Mouse (Mus musculus): ENCODE measurements around the gene Olah. TPM values are rescaled to one million over a fixed set of nuclear protein-coding genes. Genes with fewer than 3 reads are reported as not detected.

The Olah gene
- polyA plus RNA-seq, 1 experiment from 2014 or later: not detected

GRCm38 (mm10) chr2:3387105-3387860, 9.7 kb downstream of the Olah start:
- DNase-seq (ENCODE audit: low spot score) (no peak), ATAC-seq (replicated peaks; ENCODE audit: low FRiP score) (no peak)
- Histone ChIP-seq H3K27me3 (ENCODE audit: control insufficient read depth, insufficient read depth, low read length) (no peaks in the 10 kb centered on the region), H3K9ac (ENCODE audit: low read length) (no peak overlapping the region), H3K27ac (ENCODE audit: low read depth, low read length) (no peak overlapping the region), H3K4me1 (replicated peaks; ENCODE audit: control insufficient read depth, insufficient read depth, low read length) (no peaks in the 10 kb centered on the region), H3K36me3 (ENCODE audit: control insufficient read depth, insufficient read depth, low read length) (no peaks in the 10 kb centered on the region), H3K4me3 (ENCODE audit: low read depth, low read length) (no peak overlapping the region), H3K4me2 (ENCODE audit: low read depth, low read length, severe bottlenecking) (no peak overlapping the region), H3K9me3 (ENCODE audit: control insufficient read depth, low read length) (no peaks in the 10 kb centered on the region)
- 84% methylated on average over 6 of the region's 6 CpGs for WGBS

- DNase-seq (ENCODE audit: low spot score) (no peak), ATAC-seq (replicated peaks; ENCODE audit: low FRiP score) (no peak)
- Histone ChIP-seq H3K27me3 (ENCODE audit: control insufficient read depth, insufficient read depth, low read length) (no peaks in the 10 kb centered on the region), H3K9me3 (ENCODE audit: control insufficient read depth, low read length) (no peaks in the 10 kb centered on the region), H3K4me3 (ENCODE audit: low read depth, low read length) (no peak overlapping the region), H3K9ac (ENCODE audit: low read length) (no peak overlapping the region), H3K4me1 (replicated peaks; ENCODE audit: control insufficient read depth, insufficient read depth, low read length) (no peaks in the 10 kb centered on the region), H3K4me2 (ENCODE audit: low read depth, low read length, severe bottlenecking) (no peak overlapping the region), H3K27ac (ENCODE audit: low read depth, low read length) (no peak overlapping the region), H3K36me3 (ENCODE audit: control insufficient read depth, insufficient read depth, low read length) (no peaks in the 10 kb centered on the region)
- 42% methylated on average over 4 of the region's 4 CpGs for WGBS
Observed at GRCm38 (mm10) chr2:3365127-3365526, 31.9 kb downstream of the Olah start.

GRCm38 (mm10) chr2:3361067-3361466, 35.9 kb downstream of the Olah start:
- WGBS: 80% methylated on average over 3 of the region's 3 CpGs
- no peak for ATAC-seq (replicated peaks; ENCODE audit: low FRiP score)
- Histone ChIP-seq H3K9ac (ENCODE audit: low read length) (no peak overlapping the region), H3K27me3 (ENCODE audit: control insufficient read depth, insufficient read depth, low read length) (no peaks in the 10 kb centered on the region), H3K9me3 (ENCODE audit: control insufficient read depth, low read length) (no peaks in the 10 kb centered on the region), H3K27ac (ENCODE audit: low read depth, low read length) (no peak overlapping the region), H3K4me1 (replicated peaks; ENCODE audit: control insufficient read depth, insufficient read depth, low read length) (no peaks in the 10 kb centered on the region), H3K4me2 (ENCODE audit: low read depth, low read length, severe bottlenecking) (no peak overlapping the region), H3K36me3 (ENCODE audit: control insufficient read depth, insufficient read depth, low read length) (no peaks in the 10 kb centered on the region), H3K4me3 (ENCODE audit: low read depth, low read length) (no peak overlapping the region)
- no peak for DNase-seq (ENCODE audit: low spot score)

GRCm38 (mm10) chr2:3357887-3358286, 39.1 kb downstream of the Olah start:
- ATAC-seq (replicated peaks; ENCODE audit: low FRiP score): no peak
- no peak overlapping the region for H3K27ac ChIP-seq (ENCODE audit: low read depth, low read length)
- no peak overlapping the region for H3K4me3 ChIP-seq (ENCODE audit: low read depth, low read length)
- no peaks in the 10 kb centered on the region for H3K4me1 ChIP-seq (replicated peaks; ENCODE audit: control insufficient read depth, insufficient read depth, low read length)
- no peaks in the 10 kb centered on the region for H3K9me3 ChIP-seq (ENCODE audit: control insufficient read depth, low read length)
- H3K36me3 ChIP-seq (ENCODE audit: control insufficient read depth, insufficient read depth, low read length): no peaks in the 10 kb centered on the region
- H3K4me2 ChIP-seq (ENCODE audit: low read depth, low read length, severe bottlenecking): no peak overlapping the region
- H3K27me3 ChIP-seq (ENCODE audit: control insufficient read depth, insufficient read depth, low read length): no peaks in the 10 kb centered on the region
- WGBS: 82% methylated on average over 3 of the region's 3 CpGs
- H3K9ac ChIP-seq (ENCODE audit: low read length): no peak overlapping the region
- no peak for DNase-seq (ENCODE audit: low spot score)

- Histone ChIP-seq H3K27me3 (ENCODE audit: control insufficient read depth, insufficient read depth, low read length) (no peaks in the 10 kb centered on the region), H3K4me1 (replicated peaks; ENCODE audit: control insufficient read depth, insufficient read depth, low read length) (no peaks in the 10 kb centered on the region), H3K36me3 (ENCODE audit: control insufficient read depth, insufficient read depth, low read length) (no peaks in the 10 kb centered on the region), H3K4me3 (ENCODE audit: low read depth, low read length) (no peak overlapping the region), H3K27ac (ENCODE audit: low read depth, low read length) (no peak overlapping the region), H3K9me3 (ENCODE audit: control insufficient read depth, low read length) (no peaks in the 10 kb centered on the region), H3K9ac (ENCODE audit: low read length) (no peak overlapping the region), H3K4me2 (ENCODE audit: low read depth, low read length, severe bottlenecking) (no peak overlapping the region)
- no peak for DNase-seq (ENCODE audit: low spot score)
- 81% methylated on average over 3 of the region's 3 CpGs for WGBS
- no peak for ATAC-seq (replicated peaks; ENCODE audit: low FRiP score)
Observed at GRCm38 (mm10) chr2:3356311-3356710, 40.7 kb downstream of the Olah start.

- WGBS: 90% methylated on average over 8 of the region's 8 CpGs
- H3K4me1 ChIP-seq (replicated peaks; ENCODE audit: control insufficient read depth, insufficient read depth, low read length): no peaks in the 10 kb centered on the region
- H3K27me3 ChIP-seq (ENCODE audit: control insufficient read depth, insufficient read depth, low read length): no peaks in the 10 kb centered on the region
- no peak for DNase-seq (ENCODE audit: low spot score)
- H3K27ac ChIP-seq (ENCODE audit: low read depth, low read length): no peak overlapping the region
- no peak overlapping the region for H3K4me3 ChIP-seq (ENCODE audit: low read depth, low read length)
- H3K4me2 ChIP-seq (ENCODE audit: low read depth, low read length, severe bottlenecking): no peak overlapping the region
- no peaks in the 10 kb centered on the region for H3K36me3 ChIP-seq (ENCODE audit: control insufficient read depth, insufficient read depth, low read length)
- H3K9ac ChIP-seq (ENCODE audit: low read length): no peak overlapping the region
- no peak for ATAC-seq (replicated peaks; ENCODE audit: low FRiP score)
- H3K9me3 ChIP-seq (ENCODE audit: control insufficient read depth, low read length): no peaks in the 10 kb centered on the region
Observed at GRCm38 (mm10) chr2:3355793-3356192, 41.2 kb downstream of the Olah start.

GRCm38 (mm10) chr2:3353160-3353559, 43.9 kb downstream of the Olah start:
- no peak for ATAC-seq (replicated peaks; ENCODE audit: low FRiP score)
- Histone ChIP-seq H3K36me3 (ENCODE audit: control insufficient read depth, insufficient read depth, low read length) (no peaks in the 10 kb centered on the region), H3K4me3 (ENCODE audit: low read depth, low read length) (no peak overlapping the region), H3K27ac (ENCODE audit: low read depth, low read length) (no peak overlapping the region), H3K9ac (ENCODE audit: low read length) (no peak overlapping the region), H3K4me1 (replicated peaks; ENCODE audit: control insufficient read depth, insufficient read depth, low read length) (no peaks in the 10 kb centered on the region), H3K9me3 (ENCODE audit: control insufficient read depth, low read length) (no peaks in the 10 kb centered on the region), H3K27me3 (ENCODE audit: control insufficient read depth, insufficient read depth, low read length) (no peaks in the 10 kb centered on the region), H3K4me2 (ENCODE audit: low read depth, low read length, severe bottlenecking) (no peak overlapping the region)
- DNase-seq (ENCODE audit: low spot score): no peak

- H3K27ac ChIP-seq (ENCODE audit: low read depth, low read length): no peak overlapping the region
- H3K9me3 ChIP-seq (ENCODE audit: control insufficient read depth, low read length): no peaks in the 10 kb centered on the region
- no peaks in the 10 kb centered on the region for H3K36me3 ChIP-seq (ENCODE audit: control insufficient read depth, insufficient read depth, low read length)
- DNase-seq (ENCODE audit: low spot score) (no peak), ATAC-seq (replicated peaks; ENCODE audit: low FRiP score) (0 out of 2 replicates have a peak, but pooled peaks have one; percentile 36)
- H3K4me1 ChIP-seq (replicated peaks; ENCODE audit: control insufficient read depth, insufficient read depth, low read length): no peaks in the 10 kb centered on the region
- no peak overlapping the region for H3K9ac ChIP-seq (ENCODE audit: low read length)
- H3K4me3 ChIP-seq (ENCODE audit: low read depth, low read length): no peak overlapping the region
- no peaks in the 10 kb centered on the region for H3K27me3 ChIP-seq (ENCODE audit: control insufficient read depth, insufficient read depth, low read length)
- 22% methylated on average over 3 of the region's 3 CpGs for WGBS
- H3K4me2 ChIP-seq (ENCODE audit: low read depth, low read length, severe bottlenecking): no peak overlapping the region
Observed at GRCm38 (mm10) chr2:3348919-3349318, 48.1 kb downstream of the Olah start.

GRCm38 (mm10) chr2:3348422-3348821, 48.6 kb downstream of the Olah start:
- H3K9me3 ChIP-seq (ENCODE audit: control insufficient read depth, low read length): no peaks in the 10 kb centered on the region
- ATAC-seq (replicated peaks; ENCODE audit: low FRiP score): no peak
- H3K4me1 ChIP-seq (replicated peaks; ENCODE audit: control insufficient read depth, insufficient read depth, low read length): no peaks in the 10 kb centered on the region
- 82% methylated on average over 4 of the region's 4 CpGs for WGBS
- H3K4me2 ChIP-seq (ENCODE audit: low read depth, low read length, severe bottlenecking): no peak overlapping the region
- no peak overlapping the region for H3K4me3 ChIP-seq (ENCODE audit: low read depth, low read length)
- no peaks in the 10 kb centered on the region for H3K36me3 ChIP-seq (ENCODE audit: control insufficient read depth, insufficient read depth, low read length)
- no peaks in the 10 kb centered on the region for H3K27me3 ChIP-seq (ENCODE audit: control insufficient read depth, insufficient read depth, low read length)
- no peak overlapping the region for H3K9ac ChIP-seq (ENCODE audit: low read length)
- H3K27ac ChIP-seq (ENCODE audit: low read depth, low read length): no peak overlapping the region
- no peak for DNase-seq (ENCODE audit: low spot score)
